Mouse (Mus musculus): Measurements from ENCODE around the gene Adam19.

- no peak for TF ChIP-seq TCF12 (IDR thresholded peaks at IDR 0.05; ENCODE audit: insufficient read depth, poor library complexity, severe bottlenecking)
- no peak for TF ChIP-seq MAX (IDR thresholded peaks at IDR 0.05; ENCODE audit: low read depth)
- no peak for TF ChIP-seq MYOG (IDR thresholded peaks at IDR 0.05; ENCODE audit: control insufficient read depth in 1 of 3, insufficient read depth in 1 of 3, insufficient read length in 2 of 3, low read depth in 2 of 3)
- no peak for TF ChIP-seq POLR2AphosphoS2 (IDR thresholded peaks at IDR 0.05; ENCODE audit: insufficient read length, low read depth)
- no peak for TF ChIP-seq MYOD1 (IDR thresholded peaks at IDR 0.05; ENCODE audit: control insufficient read depth in 1 of 3, insufficient read length in 2 of 3, low read depth in 2 of 3)
- TF ChIP-seq POLR2A (IDR thresholded peaks at IDR 0.05; ENCODE audit: insufficient read length, low read depth), result no peak
- TF ChIP-seq TCF3 (IDR thresholded peaks at IDR 0.05; ENCODE audit: insufficient read length, low read depth), result no peak
- TF ChIP-seq CEBPB (IDR thresholded peaks at IDR 0.05; ENCODE audit: insufficient read depth, poor library complexity, severe bottlenecking), result no peak
- TF ChIP-seq E2F4 (IDR thresholded peaks at IDR 0.05; ENCODE audit: insufficient read depth), result no peak
Measured at GRCm38 (mm10) chr11:46089081-46089713, 33.4 kb downstream of the Adam19 start.

All from myocyte (in vitro differentiated cells).